Mouse (Mus musculus) lung, postnatal 4 days (tissue): ENCODE measurements at regions not wholly inside any gene's neighbourhood (a gene's known extent, or its start where the extent isn't known, plus 50 kb on each side); places are given as distances from the start of the nearest gene placed in this dataset.

Experiments used
- DNase-seq, 2 experiments: peaks; one replicate each; pipeline ENCODE4 v3.0.0; 2021

- no peak for DNase-seq
These were observed 340.2 kb upstream of the Cblb start for GRCm38 (mm10) chr16:51690861-51691260.

DNA sequence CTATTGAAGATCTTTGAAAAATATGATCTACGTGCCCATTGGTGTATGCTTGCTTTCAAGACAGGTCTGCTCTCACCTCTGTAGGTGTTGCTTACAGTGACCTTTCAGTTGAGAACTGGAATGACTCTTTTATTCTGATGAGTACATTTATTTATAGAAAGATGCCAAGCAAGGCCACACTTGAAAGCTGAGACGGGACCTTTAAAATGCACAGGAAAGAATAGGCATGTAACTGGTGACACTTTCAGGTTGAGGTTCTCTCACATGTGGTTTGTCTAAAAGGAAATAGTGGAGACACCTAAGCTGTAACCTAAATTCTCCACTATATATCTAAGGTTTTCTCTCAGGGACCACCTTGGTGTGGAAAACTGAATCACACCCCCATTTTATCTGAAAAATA lies 326.0 kb upstream of the Cblb start:
- DNase-seq: no peak

DNA sequence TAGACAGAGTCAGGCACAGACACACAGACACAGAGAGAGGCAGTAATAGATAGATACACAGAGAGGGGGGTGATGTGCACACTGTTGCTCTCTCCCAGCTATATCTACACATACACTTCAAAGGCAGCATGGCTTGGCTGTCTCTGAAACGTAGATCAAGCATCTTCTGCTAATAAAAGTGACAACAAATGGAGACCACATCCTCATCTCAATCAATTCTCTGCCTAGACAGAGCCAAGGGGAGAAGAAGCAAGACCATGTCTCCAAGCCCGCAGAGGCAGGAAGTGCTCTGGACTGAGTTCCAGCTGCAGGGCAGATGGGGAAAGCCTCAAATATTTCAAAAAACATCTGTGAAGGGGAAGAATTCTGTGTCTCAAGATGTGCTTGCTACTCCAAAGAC lies 312.3 kb upstream of the Cblb start:
- DNase-seq: no peak

DNA sequence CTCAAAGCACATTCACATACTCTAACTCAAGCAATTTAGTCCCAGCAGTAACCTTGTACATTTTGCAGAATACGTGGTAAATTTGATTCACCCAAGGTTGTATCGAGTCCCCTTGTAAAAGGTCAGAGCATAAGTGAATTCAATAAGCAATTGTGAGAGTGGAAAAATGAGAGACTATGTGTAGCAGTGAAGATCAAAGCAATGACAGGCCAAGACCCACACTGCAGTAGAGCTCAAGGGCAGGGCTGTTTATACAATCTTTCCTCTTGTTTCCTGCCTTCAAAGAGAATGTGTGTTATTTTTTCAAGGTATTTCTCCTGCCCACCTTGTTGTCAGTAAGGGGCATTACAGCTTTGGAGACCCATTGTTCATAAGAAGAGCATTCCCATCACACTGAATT lies 311.4 kb upstream of the Cblb start:
- no peak for DNase-seq

DNA sequence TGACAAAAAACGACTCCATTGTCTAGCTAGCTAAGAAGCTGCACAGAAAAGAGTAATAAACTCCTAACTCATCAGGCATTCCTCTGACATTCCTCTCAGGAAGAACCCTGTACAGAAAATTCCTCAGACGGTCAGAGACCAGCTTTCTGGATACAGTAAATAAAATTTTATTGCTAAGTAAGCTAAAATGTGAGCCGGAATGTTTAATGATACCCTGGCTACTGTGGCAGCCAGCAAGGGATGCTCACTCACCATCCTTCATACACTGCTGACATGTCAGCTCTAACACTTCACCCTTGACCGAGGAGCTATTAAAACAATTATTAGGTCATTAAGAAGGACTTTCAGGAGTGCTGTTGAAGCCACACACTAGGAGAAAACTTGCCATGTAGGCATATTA lies 308.3 kb upstream of the Cblb start:
- DNase-seq: no peak

DNA sequence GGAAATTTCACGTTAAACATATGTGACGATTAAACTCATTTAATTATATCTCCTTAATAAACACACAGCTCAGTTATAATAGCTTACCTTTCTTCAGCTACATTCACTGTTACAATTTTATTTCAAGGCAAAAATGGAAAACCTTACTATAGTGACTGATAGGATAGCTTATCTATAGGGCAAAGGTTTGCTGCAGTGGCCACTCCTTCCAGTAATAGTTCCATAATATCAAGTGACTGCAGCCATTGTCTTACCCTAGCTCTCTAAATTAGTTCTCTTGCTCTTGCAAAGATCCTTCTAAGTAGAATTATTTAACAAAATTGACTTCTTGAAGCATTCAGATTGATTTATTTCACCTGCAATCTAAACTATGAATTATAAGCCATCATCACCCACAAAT lies 289.1 kb upstream of the Cblb start:
- no peak for DNase-seq

DNA sequence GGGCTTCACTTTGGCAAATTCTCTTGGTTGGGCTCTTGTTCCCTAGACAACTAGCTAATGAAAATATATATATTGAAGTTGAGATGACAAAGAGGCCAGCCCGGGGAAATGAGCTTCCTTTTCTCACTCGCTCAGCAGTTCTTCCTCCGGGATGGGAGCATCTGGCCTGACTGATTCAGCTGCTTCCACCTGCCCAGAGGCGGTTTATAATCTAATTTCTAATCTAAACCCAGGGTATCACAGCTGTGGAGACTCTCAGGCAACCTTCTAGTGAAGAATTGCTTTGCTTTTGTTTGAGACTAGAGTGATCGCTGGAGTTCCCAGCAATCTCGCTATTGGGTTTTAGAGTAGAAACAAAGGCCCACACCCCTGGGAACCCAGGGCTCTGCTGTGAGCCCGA lies 279.1 kb upstream of the Cblb start:
- DNase-seq: no peak

DNA sequence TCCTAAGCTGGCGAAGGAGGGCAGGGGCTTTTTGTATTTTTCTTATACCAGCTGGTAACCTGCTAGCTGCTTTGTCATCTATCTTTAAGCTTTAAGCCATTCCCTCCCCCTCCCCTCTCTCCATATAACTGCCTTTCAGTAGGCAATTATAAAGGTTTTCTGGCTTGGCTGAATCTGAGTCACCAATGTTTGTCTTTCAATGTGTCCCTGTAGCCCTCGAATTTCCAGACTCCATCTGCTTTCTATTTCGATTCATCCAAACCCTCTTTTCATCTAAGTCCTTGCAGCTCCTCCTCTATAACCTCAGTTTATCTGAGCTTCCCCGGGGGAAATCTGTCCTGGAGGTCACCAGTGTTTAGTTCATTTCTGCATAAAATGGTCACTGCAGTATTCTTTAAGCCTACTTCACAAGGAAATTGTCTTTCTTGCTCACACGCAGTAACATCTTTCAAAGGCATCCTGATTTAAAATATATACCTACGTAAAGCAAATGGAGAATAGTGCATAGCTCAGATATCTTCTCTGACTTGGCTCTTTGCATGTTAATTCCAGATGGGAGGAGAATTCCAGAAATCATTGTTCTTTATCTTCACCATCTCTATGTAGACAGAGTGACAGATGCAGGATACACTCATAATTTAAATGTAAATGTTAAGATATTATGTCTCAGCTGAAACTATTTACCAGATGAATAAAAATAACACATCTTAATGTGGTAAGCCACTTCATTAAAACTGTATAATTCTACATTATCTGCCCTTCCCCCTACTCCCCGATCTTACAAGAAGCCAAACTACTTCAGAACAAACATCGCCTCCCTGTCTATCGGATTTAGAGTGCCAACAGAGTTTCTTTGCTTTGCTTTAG lies 272.4 kb upstream of the Cblb start:
- no peak for DNase-seq

DNA sequence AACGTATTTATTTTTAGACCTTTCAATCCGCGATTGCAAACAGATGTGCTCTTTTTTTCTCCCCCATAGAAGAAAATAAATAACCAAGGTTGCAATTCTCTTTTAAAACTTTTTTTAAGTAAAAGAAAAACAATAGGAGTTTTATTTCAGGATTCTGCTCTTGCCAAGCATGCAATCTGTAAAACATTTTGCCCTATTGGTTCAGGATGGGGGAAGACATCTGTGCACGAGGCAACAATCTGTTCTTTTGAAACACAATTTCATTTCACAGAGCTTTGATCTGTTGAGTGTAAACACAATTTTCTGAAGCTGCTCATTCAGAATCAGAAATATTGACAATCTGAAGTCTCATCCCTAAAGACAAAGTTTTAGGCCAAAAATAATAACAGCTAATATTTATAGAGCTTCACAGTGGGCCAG lies 271.8 kb upstream of the Cblb start:
- DNase-seq: no peak

- DNase-seq: no peak
These were observed 263.5 kb upstream of the Cblb start for GRCm38 (mm10) chr16:51767556-51767955.

DNA sequence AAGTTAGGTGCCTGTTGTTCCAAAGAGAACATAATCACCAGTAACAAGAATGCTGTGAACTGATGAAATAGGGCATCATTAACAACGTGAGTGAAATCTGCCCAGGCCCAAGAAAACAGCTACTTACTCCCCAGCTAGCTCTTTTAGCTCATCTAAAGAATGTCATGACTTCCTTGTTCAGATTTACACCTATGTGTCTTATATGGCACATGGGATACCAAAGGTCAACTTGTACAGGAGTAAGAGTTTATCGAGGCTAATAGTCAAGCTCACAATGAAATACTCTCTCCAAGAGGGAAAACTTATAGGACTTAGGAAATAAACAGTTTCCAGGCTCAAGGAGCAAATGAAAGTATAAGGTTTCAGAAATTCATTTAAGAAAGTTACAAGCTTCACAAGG lies 252.1 kb upstream of the Cblb start:
- no peak for DNase-seq

DNA sequence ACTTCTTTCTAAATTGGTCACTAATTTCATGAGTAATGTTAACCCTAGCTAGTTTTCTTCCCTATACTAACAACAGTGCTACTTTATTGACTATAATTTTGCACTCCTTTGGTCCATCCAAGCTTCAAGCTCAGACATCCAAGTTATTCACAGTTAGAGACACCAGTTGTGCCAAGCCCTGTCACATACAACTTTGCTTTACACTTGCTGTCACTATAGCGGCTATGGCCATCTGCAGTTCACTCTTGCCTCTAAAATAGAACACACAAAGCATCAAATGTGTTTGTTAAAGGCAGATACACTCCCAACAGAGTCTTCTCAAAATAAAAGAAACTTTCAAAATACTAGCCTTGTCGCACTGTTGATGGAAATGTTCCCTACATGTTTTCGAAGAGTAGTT lies 236.0 kb upstream of the Cblb start:
- DNase-seq: no peak

DNA sequence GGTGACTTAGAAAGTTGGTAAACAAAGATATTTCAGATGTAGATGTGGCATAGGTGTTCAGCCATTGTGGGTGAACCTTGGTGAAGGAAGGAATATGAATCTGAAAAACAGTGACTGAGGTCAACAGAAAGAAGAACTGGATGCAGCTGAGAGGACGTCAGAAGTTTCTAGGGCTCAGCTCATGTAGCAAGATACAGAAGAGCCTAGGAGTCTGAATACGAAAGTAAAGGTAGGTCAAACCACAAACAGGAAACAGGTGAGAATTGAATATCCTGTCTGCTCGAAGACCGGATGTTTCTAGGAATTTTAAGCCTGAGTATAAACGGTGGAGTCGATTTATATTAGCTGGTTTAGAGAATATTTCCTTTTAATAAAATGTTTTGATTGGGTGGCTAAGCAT lies 223.7 kb upstream of the Cblb start:
- no peak for DNase-seq

DNA sequence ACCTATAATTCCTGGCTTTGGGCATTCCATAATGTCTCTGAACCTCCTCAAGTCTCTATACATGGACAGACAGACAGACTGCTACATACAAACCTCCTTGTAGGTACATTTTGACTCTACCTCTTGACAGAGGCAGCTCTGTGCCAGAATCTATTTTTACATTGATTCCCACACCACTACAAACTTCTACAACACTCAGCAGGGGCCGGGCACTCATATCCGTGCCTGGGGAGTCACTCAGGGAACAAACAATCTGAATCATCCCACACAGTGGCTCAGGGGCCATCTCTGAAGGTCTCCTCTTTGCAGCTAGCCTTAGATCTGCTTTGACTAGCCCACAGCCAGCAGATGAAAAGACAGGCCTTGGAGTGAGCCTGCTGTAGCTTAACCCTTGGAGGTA lies 221.9 kb upstream of the Cblb start:
- no peak for DNase-seq

- DNase-seq: no peak
These were observed 220.0 kb upstream of the Cblb start for GRCm38 (mm10) chr16:51811073-51811472.

DNA sequence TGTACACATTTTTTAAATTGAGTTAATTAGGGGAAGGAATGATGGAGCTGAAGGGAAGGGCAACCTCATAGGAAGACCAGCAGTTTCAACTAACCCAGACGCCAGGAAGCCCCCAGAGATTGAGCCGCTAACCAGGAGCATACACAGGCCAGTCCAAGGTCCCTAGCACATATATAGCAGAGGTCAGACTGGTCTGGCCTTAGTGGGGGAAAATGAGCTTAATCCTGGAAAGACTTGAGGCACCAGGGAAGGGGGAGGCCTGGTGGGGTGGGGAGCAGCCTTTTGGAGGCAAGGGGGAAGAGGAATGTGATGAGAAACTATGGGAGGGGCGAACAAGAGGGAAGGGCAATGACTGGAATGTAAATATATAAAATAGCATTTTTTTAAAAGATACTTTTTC lies 188.3 kb upstream of the Cblb start:
- DNase-seq: no peak

DNA sequence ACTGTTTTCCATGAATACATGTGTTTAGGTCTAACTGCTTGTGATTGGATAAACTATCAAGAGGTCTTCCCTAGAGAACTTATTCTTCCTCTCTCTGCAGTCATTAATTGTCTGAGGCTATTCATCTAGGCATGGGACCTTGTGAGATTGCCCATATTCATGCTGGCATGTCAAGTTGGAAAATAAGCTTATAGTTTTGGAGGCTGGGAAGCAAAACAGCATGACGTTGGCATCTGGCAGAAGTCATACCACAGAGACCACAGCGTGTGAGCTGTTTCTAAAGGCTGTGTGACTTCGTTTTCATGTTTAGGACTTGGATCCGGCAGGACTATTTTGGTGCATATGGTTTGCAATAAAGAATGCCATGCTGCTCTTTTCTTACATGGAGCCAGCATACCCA lies 185.5 kb upstream of the Cblb start:
- no peak for DNase-seq

- no peak for DNase-seq
These were observed 150.3 kb upstream of the Cblb start for GRCm38 (mm10) chr16:51880711-51881110.

- no peak for DNase-seq
These were observed 149.9 kb upstream of the Cblb start for GRCm38 (mm10) chr16:51881127-51881526.

DNA sequence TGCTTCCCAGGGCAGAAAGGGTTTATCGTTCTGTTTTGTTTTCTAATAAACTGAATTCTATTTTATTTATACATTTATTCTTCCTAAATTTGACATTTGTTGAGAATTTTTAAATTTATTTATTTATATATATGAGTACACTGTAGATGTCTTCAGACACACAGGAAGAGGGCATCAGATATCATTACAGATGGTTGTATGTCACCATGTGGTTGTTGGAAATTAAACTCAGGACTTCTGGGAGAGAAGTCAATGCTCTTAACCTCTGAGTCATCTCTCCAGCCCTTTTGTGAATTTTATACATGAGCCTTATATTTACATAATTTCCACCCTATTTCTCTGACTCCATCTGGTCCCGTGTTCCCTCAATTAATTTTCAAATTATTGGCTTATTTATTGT lies 147.2 kb upstream of the Cblb start:
- DNase-seq: no peak

- DNase-seq: no peak
These were observed 143.5 kb upstream of the Cblb start for GRCm38 (mm10) chr16:51887496-51887895.

DNA sequence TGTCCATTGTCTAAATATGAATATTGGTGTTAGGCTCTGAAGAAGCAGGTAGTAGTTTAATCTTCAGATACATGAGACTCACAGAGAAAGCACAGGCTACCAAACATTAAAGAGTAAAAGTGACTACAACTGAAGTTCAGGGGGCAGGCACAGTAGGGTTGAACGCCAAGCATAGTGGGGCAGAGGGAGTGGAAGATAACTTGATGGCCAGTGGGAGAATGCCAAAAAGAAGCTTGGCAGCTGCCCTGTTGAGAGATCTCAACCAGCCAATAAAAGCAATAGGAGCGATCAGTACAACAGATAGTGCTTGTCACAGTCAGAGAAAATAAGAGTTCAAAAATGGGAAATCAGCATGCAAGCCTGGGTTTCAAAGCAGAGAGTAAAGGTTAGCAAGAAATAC lies 125.4 kb upstream of the Cblb start:
- no peak for DNase-seq

DNA sequence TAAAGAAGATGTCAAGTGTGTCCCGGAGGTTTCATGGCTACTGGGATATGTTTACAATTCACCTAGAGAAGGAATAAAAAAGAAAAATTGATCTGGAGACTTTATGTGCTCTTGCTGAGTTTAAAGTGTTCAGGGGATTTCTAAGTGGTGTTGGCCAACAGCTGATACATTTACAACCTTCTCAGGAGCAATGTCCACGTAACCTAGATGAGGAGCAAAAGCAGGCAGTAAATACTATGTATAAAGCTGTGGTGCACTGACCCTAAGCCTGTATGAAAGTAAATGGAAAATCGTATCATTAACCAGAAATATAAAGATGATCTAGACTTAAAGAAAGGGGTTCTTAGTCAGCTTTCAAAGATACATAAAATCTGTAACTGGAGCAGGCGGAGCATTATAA lies 124.3 kb upstream of the Cblb start:
- DNase-seq: no peak

DNA sequence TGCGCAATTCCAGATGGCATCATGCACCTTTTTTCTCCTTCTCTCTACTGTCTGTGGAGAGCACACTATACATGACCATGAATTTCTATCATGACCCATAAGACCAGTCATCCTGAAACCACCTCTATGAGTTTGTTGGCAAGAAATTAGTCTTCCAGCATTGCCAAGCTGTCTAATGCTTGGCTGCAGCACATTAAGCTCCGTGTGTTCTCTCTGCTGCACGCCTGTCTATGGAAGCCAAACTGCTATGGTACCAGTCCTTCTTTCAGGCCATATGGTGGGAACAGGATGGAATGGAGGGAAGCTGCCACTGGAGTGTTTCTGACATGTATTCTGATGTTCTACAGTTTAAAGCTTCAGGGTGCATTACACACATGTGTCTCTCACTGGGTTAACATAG lies 121.0 kb upstream of the Cblb start:
- no peak for DNase-seq

DNA sequence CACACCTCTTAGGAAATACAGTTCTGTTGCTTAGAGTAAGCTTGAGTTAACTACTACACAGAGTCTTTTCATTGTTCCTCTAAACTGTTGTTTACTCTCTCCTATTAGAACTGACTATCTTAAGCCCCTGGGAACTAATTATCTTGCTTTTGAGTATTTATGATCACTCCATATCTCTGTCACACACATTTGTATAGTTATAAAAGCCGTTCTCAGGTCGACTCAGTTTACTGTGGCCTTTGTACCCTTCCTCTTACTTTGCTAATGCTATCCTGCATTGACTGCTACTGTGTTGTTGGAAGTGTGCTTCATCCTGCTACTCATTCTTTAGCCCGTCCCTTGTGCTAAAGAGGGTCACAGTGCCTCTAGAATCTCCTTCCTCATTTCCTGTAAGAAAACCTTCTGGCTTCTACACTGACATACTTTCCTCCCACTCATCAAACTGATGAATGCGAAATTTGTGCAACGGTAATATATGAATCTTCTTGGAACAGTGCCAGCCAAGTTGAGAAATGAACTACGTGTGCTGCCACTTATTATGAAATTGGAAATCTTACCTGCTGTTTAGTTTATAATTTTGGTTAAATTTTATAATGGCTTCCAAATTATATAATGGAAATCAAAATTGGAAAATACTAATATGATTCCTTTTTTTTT lies 119.8 kb upstream of the Cblb start:
- DNase-seq: no peak
